Mouse (Mus musculus): ENCODE data around the gene Stx8. TPM values are rescaled to one million over a fixed set of nuclear protein-coding genes. Genes with fewer than 3 reads are reported as not detected.
A peak's percentile ranks its signal among the peaks of the same experiment; 100 is the strongest.

The Stx8 gene
- polyA plus RNA-seq, 1 experiment from 2014 or later, result 64.2 TPM

GRCm38 (mm10) chr11:68037093-68037492, 71.1 kb downstream of the Stx8 start:
- no peak overlapping the region for H3K27ac ChIP-seq (ENCODE audit: low read length)

DNA sequence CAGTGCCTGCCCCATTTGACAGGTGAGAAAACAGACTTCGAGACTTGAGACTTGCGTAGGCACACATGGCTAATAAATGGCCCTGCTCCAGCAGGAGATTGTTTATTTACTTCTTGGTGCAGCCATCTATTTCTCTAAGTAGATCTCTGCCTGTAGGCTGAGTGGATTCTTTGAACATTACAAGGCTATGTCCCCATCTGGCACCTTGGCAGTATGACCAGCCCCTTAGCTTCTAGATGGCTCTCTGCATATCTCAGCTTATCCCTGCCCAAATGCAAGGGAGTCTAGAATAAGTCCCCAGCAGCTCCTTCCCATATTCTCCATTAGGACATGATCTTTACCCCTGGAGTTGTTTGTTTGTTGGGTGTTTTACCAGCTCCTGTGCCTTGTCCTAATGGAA, 72.1 kb downstream of the Stx8 start:
- Histone ChIP-seq H3K27me3 (replicated peaks; ENCODE audit: control insufficient read depth, insufficient read depth, low read length) (no peaks in the 10 kb centered on the region), H3K9ac (ENCODE audit: low read depth, low read length) (no peak overlapping the region), H3K36me3 (ENCODE audit: control insufficient read depth, insufficient read depth, low read length) (no peaks in the 10 kb centered on the region), H3K4me1 (ENCODE audit: control insufficient read depth, insufficient read depth, low read length) (peaks cover 5% of the 10 kb centered on the region; the same call in 1 of the 2 replicates), H3K4me2 (ENCODE audit: low read depth, low read length) (no peak overlapping the region), H3K4me3 (ENCODE audit: low read length) (no peak overlapping the region), H3K27ac (ENCODE audit: low read length) (no peak overlapping the region), H3K9me3 (ENCODE audit: control insufficient read depth, low read length) (no peaks in the 10 kb centered on the region)
- WGBS, result 73% methylated on average over 2 of the region's 2 CpGs
- ATAC-seq, result no peak

More at GRCm38 (mm10) chr11:68037093-68037492, 71.1 kb downstream of the Stx8 start:
- H3K9ac ChIP-seq (ENCODE audit: low read depth, low read length), result no peak overlapping the region
- H3K36me3 ChIP-seq (ENCODE audit: control insufficient read depth, insufficient read depth, low read length), result no peaks in the 10 kb centered on the region
- WGBS, result 62% methylated on average over 9 of the region's 9 CpGs
- H3K4me2 ChIP-seq (ENCODE audit: low read depth, low read length), result no peak overlapping the region
- no peaks in the 10 kb centered on the region for H3K9me3 ChIP-seq (ENCODE audit: control insufficient read depth, low read length)
- ATAC-seq, result no peak
- no peaks in the 10 kb centered on the region for H3K27me3 ChIP-seq (replicated peaks; ENCODE audit: control insufficient read depth, insufficient read depth, low read length)
- no peak overlapping the region for H3K4me3 ChIP-seq (ENCODE audit: low read length)
- peaks cover 12% of the 10 kb centered on the region for H3K4me1 ChIP-seq (ENCODE audit: control insufficient read depth, insufficient read depth, low read length)

- Histone ChIP-seq H3K9me3 (ENCODE audit: control insufficient read depth, low read length) (no peaks in the 10 kb centered on the region), H3K4me1 (ENCODE audit: control insufficient read depth, insufficient read depth, low read length) (peaks cover 12% of the 10 kb centered on the region), H3K9ac (ENCODE audit: low read depth, low read length) (no peak overlapping the region), H3K36me3 (ENCODE audit: control insufficient read depth, insufficient read depth, low read length) (no peaks in the 10 kb centered on the region), H3K4me3 (ENCODE audit: low read length) (no peak overlapping the region), H3K27ac (ENCODE audit: low read length) (0 out of 2 replicates have a peak overlapping the region, but pooled peaks have one; percentile 19), H3K4me2 (ENCODE audit: low read depth, low read length) (no peak overlapping the region), H3K27me3 (replicated peaks; ENCODE audit: control insufficient read depth, insufficient read depth, low read length) (no peaks in the 10 kb centered on the region)
- peak; percentile 64; the same call in 1 of the 2 replicates for ATAC-seq
- 37% methylated on average over 11 of the region's 11 CpGs for WGBS
Observed at GRCm38 (mm10) chr11:68044181-68044580, 78.2 kb downstream of the Stx8 start.

GRCm38 (mm10) chr11:68046916-68047315, 80.9 kb downstream of the Stx8 start:
- Histone ChIP-seq H3K27ac (ENCODE audit: low read length) (no peak overlapping the region), H3K4me1 (ENCODE audit: control insufficient read depth, insufficient read depth, low read length) (peaks cover 12% of the 10 kb centered on the region), H3K9me3 (ENCODE audit: control insufficient read depth, low read length) (no peaks in the 10 kb centered on the region), H3K27me3 (replicated peaks; ENCODE audit: control insufficient read depth, insufficient read depth, low read length) (no peaks in the 10 kb centered on the region), H3K9ac (ENCODE audit: low read depth, low read length) (no peak overlapping the region), H3K36me3 (ENCODE audit: control insufficient read depth, insufficient read depth, low read length) (no peaks in the 10 kb centered on the region), H3K4me2 (ENCODE audit: low read depth, low read length) (no peak overlapping the region), H3K4me3 (ENCODE audit: low read length) (no peak overlapping the region)
- ATAC-seq, result no peak
- WGBS, result 50% methylated on average over 3 of the region's 3 CpGs

- no peaks in the 10 kb centered on the region for H3K9me3 ChIP-seq (ENCODE audit: control insufficient read depth, low read length)
- ATAC-seq, result no peak
- no peak overlapping the region for H3K27ac ChIP-seq (ENCODE audit: low read length)
- no peak overlapping the region for H3K4me3 ChIP-seq (ENCODE audit: low read length)
- H3K4me1 ChIP-seq (ENCODE audit: control insufficient read depth, insufficient read depth, low read length), result peaks cover 3% of the 10 kb centered on the region; the same call in 1 of the 2 replicates
- H3K27me3 ChIP-seq (replicated peaks; ENCODE audit: control insufficient read depth, insufficient read depth, low read length), result no peaks in the 10 kb centered on the region
- 77% methylated on average over 17 of the region's 17 CpGs for WGBS
- H3K9ac ChIP-seq (ENCODE audit: low read depth, low read length), result no peak overlapping the region
- no peaks in the 10 kb centered on the region for H3K36me3 ChIP-seq (ENCODE audit: control insufficient read depth, insufficient read depth, low read length)
- no peak overlapping the region for H3K4me2 ChIP-seq (ENCODE audit: low read depth, low read length)
Observed at GRCm38 (mm10) chr11:68049261-68050165, 83.5 kb downstream of the Stx8 start.

DNA sequence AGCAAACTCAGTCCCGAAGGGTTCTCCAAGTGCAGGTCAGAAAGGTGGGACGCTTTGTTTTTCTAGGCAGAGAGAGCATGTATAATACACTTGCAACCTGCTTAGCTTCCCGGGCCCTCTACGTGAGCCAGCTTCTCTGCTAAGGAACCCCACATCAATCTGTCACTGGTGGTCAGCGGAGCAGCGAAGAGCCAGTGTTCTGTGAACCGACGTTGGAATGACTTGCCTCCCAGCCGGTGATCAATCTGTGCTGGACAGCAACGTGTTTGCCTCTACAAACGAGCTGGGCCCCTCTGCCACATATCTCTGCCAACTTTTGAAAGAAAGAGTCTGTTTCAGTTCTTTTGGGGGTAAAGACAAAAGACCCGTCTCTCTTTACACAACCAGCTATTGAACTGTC, 84.7 kb downstream of the Stx8 start:
- Histone ChIP-seq H3K27ac (ENCODE audit: low read length) (no peak overlapping the region), H3K4me1 (ENCODE audit: control insufficient read depth, insufficient read depth, low read length) (no peaks in the 10 kb centered on the region), H3K27me3 (replicated peaks; ENCODE audit: control insufficient read depth, insufficient read depth, low read length) (no peaks in the 10 kb centered on the region), H3K9me3 (ENCODE audit: control insufficient read depth, low read length) (no peaks in the 10 kb centered on the region), H3K36me3 (ENCODE audit: control insufficient read depth, insufficient read depth, low read length) (no peaks in the 10 kb centered on the region), H3K9ac (ENCODE audit: low read depth, low read length) (no peak overlapping the region), H3K4me3 (ENCODE audit: low read length) (no peak overlapping the region), H3K4me2 (ENCODE audit: low read depth, low read length) (no peak overlapping the region)
- ATAC-seq, result no peak
- WGBS, result 32% methylated on average over 12 of the region's 12 CpGs

DNA sequence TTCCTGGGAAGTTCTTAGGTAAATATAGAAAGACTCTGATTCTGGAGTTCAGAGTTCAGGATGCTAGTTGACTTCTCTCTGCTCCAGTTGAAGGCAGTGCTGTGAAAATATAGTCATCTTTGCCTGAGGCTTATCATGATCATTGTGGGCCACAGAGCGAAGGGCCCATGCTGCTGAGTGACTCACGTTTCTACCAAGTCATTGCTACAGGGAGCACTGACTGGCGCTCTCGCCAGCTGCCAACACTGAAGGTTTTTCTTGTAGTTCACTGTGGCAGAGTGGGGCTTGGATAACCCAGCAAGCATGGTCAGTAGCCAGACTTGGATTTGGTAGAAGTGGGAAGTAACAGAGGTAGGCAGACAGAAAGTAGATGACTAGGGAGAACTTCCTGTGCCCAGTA, 85.3 kb downstream of the Stx8 start:
- H3K27ac ChIP-seq (ENCODE audit: low read length), result no peak overlapping the region
- 95% methylated on average over 4 of the region's 4 CpGs for WGBS
- no peak for ATAC-seq

DNA sequence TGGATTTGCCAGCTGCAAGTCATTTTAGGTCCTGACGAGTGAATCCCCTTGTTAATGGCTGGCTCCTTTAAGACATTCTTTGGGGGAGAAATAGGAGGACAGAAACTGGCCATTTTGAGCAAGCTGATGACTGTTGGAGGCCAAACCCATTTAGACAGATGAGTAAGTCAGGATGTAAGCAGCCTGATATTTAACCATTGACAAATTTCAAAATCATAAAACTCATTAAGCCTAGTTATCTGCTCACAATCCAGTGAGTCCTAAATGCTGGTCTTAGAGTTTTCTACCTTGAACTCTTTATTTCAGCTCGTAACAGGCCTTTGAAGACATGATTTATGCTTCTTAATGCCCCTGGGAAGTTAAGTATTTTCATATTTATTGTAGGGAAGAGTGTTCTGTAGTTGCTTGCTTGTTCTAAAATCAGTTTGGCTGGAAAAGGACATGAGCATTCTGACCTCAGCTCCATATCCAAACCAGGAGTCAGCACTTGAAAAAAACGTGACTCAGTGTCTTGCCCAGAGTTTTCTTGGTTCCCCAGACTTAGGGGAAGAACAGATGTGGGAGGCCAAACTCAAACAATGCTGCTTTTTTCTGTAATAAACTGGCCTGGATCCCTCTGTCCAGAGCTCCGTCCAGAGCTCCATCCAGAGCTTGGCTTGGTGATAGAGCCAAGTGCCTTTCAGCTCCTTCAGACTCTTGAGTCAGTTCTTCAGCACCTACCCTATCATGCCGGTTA, 92.6 kb downstream of the Stx8 start:
- WGBS, result 65% methylated on average over 5 of the region's 5 CpGs
- Histone ChIP-seq H3K9me3 (ENCODE audit: control insufficient read depth, low read length) (no peaks in the 10 kb centered on the region), H3K27me3 (replicated peaks; ENCODE audit: control insufficient read depth, insufficient read depth, low read length) (no peaks in the 10 kb centered on the region), H3K4me2 (ENCODE audit: low read depth, low read length) (no peak overlapping the region), H3K27ac (ENCODE audit: low read length) (no peak overlapping the region), H3K36me3 (ENCODE audit: control insufficient read depth, insufficient read depth, low read length) (no peaks in the 10 kb centered on the region), H3K4me3 (ENCODE audit: low read length) (no peak overlapping the region), H3K9ac (ENCODE audit: low read depth, low read length) (no peak overlapping the region), H3K4me1 (ENCODE audit: control insufficient read depth, insufficient read depth, low read length) (0 out of 2 replicates have a peak, but pooled peaks cover 10% of the 10 kb centered on the region)
- no peak for ATAC-seq

More for the DNA sequence above, 85.3 kb downstream of the Stx8 start:
- Histone ChIP-seq H3K9ac (ENCODE audit: low read depth, low read length) (no peak overlapping the region), H3K36me3 (ENCODE audit: control insufficient read depth, insufficient read depth, low read length) (no peaks in the 10 kb centered on the region), H3K9me3 (ENCODE audit: control insufficient read depth, low read length) (no peaks in the 10 kb centered on the region), H3K4me1 (ENCODE audit: control insufficient read depth, insufficient read depth, low read length) (no peaks in the 10 kb centered on the region), H3K4me3 (ENCODE audit: low read length) (no peak overlapping the region), H3K4me2 (ENCODE audit: low read depth, low read length) (no peak overlapping the region), H3K27me3 (replicated peaks; ENCODE audit: control insufficient read depth, insufficient read depth, low read length) (no peaks in the 10 kb centered on the region)

GRCm38 (mm10) chr11:68060651-68061050, 94.7 kb downstream of the Stx8 start:
- H3K4me1 ChIP-seq (ENCODE audit: control insufficient read depth, insufficient read depth, low read length), result 0 out of 2 replicates have a peak, but pooled peaks cover 10% of the 10 kb centered on the region
- H3K9ac ChIP-seq (ENCODE audit: low read depth, low read length), result no peak overlapping the region
- H3K4me3 ChIP-seq (ENCODE audit: low read length), result no peak overlapping the region
- no peaks in the 10 kb centered on the region for H3K36me3 ChIP-seq (ENCODE audit: control insufficient read depth, insufficient read depth, low read length)
- H3K27me3 ChIP-seq (replicated peaks; ENCODE audit: control insufficient read depth, insufficient read depth, low read length), result no peaks in the 10 kb centered on the region
- no peaks in the 10 kb centered on the region for H3K9me3 ChIP-seq (ENCODE audit: control insufficient read depth, low read length)
- H3K27ac ChIP-seq (ENCODE audit: low read length), result no peak overlapping the region
- H3K4me2 ChIP-seq (ENCODE audit: low read depth, low read length), result no peak overlapping the region
- ATAC-seq, result peak; percentile 87
- WGBS, result 47% methylated on average over 4 of the region's 4 CpGs

Measured in intestine, embryonic 16.5 days (tissue).